Mouse (Mus musculus): ENCODE results near the gene Reep1. TPM values are rescaled to one million over a fixed set of nuclear protein-coding genes. Genes with fewer than 3 reads are reported as not detected.
A peak's percentile ranks its signal among the peaks of the same experiment; 100 is the strongest.

The Reep1 gene
- total and polyA plus RNA-seq, 2 experiments from 2014 or later = 213 to 319 TPM

GRCm38 (mm10) chr6:71744934-71745333 is 37.6 kb downstream of the Reep1 start:
- H3K9me3 ChIP-seq (ENCODE audit: low read length) = no peaks in the 10 kb centered on the region
- H3K27me3 ChIP-seq (ENCODE audit: insufficient read depth, low read length) = no peaks in the 10 kb centered on the region
- H3K4me1 ChIP-seq (ENCODE audit: insufficient read depth, low read length) = peaks cover 9% of the 10 kb centered on the region
- no peaks in the 10 kb centered on the region; the same call in 1 of the 2 replicates for H3K36me3 ChIP-seq (ENCODE audit: insufficient read depth, low read length)
- H3K27ac ChIP-seq = no peak overlapping the region
- no peak for TF ChIP-seq CTCF (IDR thresholded peaks at IDR 0.05; ENCODE audit: low read depth)
- H3K9ac ChIP-seq (replicated peaks; ENCODE audit: low read length) = no peak overlapping the region
- ATAC-seq (no peak), DNase-seq (ENCODE audit: low spot score) (no peak)
- no peak overlapping the region for H3K4me3 ChIP-seq (ENCODE audit: low read length)
- no peak overlapping the region for H3K4me2 ChIP-seq (ENCODE audit: low read depth, low read length)
- WGBS = 74% methylated on average over 6 of the region's 6 CpGs

GRCm38 (mm10) chr6:71745482-71746234 is 38.3 kb downstream of the Reep1 start:
- no peak overlapping the region for H3K4me3 ChIP-seq (ENCODE audit: low read length)
- no peak overlapping the region for H3K27ac ChIP-seq
- peaks cover 6% of the 10 kb centered on the region; the same call in 1 of the 2 replicates for H3K4me1 ChIP-seq (ENCODE audit: insufficient read depth, low read length)
- no peaks in the 10 kb centered on the region for H3K27me3 ChIP-seq (ENCODE audit: insufficient read depth, low read length)
- H3K4me2 ChIP-seq (ENCODE audit: low read depth, low read length) = no peak overlapping the region
- no peaks in the 10 kb centered on the region; the same call in 1 of the 2 replicates for H3K36me3 ChIP-seq (ENCODE audit: insufficient read depth, low read length)
- no peak for TF ChIP-seq CTCF (IDR thresholded peaks at IDR 0.05; ENCODE audit: low read depth)
- no peaks in the 10 kb centered on the region for H3K9me3 ChIP-seq (ENCODE audit: low read length)
- ATAC-seq (no peak), DNase-seq (ENCODE audit: low spot score) (no peak)
- 79% methylated on average over 9 of the region's 9 CpGs for WGBS
- H3K9ac ChIP-seq (replicated peaks; ENCODE audit: low read length) = no peak overlapping the region

- ATAC-seq = no peak
- WGBS = 44% methylated on average over 1 of the region's 1 CpGs
- Histone ChIP-seq H3K9me3 (ENCODE audit: low read length) (no peaks in the 10 kb centered on the region), H3K4me2 (ENCODE audit: low read depth, low read length) (no peak overlapping the region), H3K4me3 (ENCODE audit: low read length) (no peak overlapping the region), H3K27me3 (ENCODE audit: insufficient read depth, low read length) (no peaks in the 10 kb centered on the region), H3K9ac (replicated peaks; ENCODE audit: low read length) (no peak overlapping the region), H3K36me3 (ENCODE audit: insufficient read depth, low read length) (no peaks in the 10 kb centered on the region; the same call in 1 of the 2 replicates), H3K27ac (no peak overlapping the region), H3K4me1 (ENCODE audit: insufficient read depth, low read length) (no peaks in the 10 kb centered on the region)
- TF ChIP-seq CTCF (IDR thresholded peaks at IDR 0.05; ENCODE audit: low read depth) = no peak
- DNase-seq (ENCODE audit: low spot score) = no peak
Observed at GRCm38 (mm10) chr6:71746246-71746645, 38.9 kb downstream of the Reep1 start.

- no peaks in the 10 kb centered on the region for H3K27me3 ChIP-seq (ENCODE audit: insufficient read depth, low read length)
- H3K4me1 ChIP-seq (ENCODE audit: insufficient read depth, low read length) = no peaks in the 10 kb centered on the region
- WGBS = 84% methylated on average over 8 of the region's 8 CpGs
- no peaks in the 10 kb centered on the region; the same call in 1 of the 2 replicates for H3K36me3 ChIP-seq (ENCODE audit: insufficient read depth, low read length)
- H3K9me3 ChIP-seq (ENCODE audit: low read length) = no peaks in the 10 kb centered on the region
- DNase-seq (ENCODE audit: low spot score) = no peak
- no peak for TF ChIP-seq CTCF (IDR thresholded peaks at IDR 0.05; ENCODE audit: low read depth)
- ATAC-seq = no peak
- H3K9ac ChIP-seq (replicated peaks; ENCODE audit: low read length) = no peak overlapping the region
- no peak overlapping the region for H3K4me2 ChIP-seq (ENCODE audit: low read depth, low read length)
- no peak overlapping the region for H3K27ac ChIP-seq
- no peak overlapping the region for H3K4me3 ChIP-seq (ENCODE audit: low read length)
Observed at GRCm38 (mm10) chr6:71746846-71747245, 39.5 kb downstream of the Reep1 start.

GRCm38 (mm10) chr6:71751602-71752001 is 44.2 kb downstream of the Reep1 start:
- ATAC-seq (no peak), DNase-seq (ENCODE audit: low spot score) (no peak)
- H3K36me3 ChIP-seq (ENCODE audit: insufficient read depth, low read length) = no peaks in the 10 kb centered on the region; the same call in 1 of the 2 replicates
- H3K4me1 ChIP-seq (ENCODE audit: insufficient read depth, low read length) = peaks cover 4% of the 10 kb centered on the region; the same call in 1 of the 2 replicates
- H3K4me3 ChIP-seq (ENCODE audit: low read length) = no peak overlapping the region
- H3K4me2 ChIP-seq (ENCODE audit: low read depth, low read length) = no peak overlapping the region
- no peaks in the 10 kb centered on the region for H3K9me3 ChIP-seq (ENCODE audit: low read length)
- WGBS = 77% methylated on average over 2 of the region's 2 CpGs
- H3K27me3 ChIP-seq (ENCODE audit: insufficient read depth, low read length) = no peaks in the 10 kb centered on the region
- no peak for TF ChIP-seq CTCF (IDR thresholded peaks at IDR 0.05; ENCODE audit: low read depth)
- no peak overlapping the region for H3K9ac ChIP-seq (replicated peaks; ENCODE audit: low read length)
- H3K27ac ChIP-seq = no peak overlapping the region

- 35% methylated on average over 7 of the region's 7 CpGs for WGBS
- Histone ChIP-seq H3K9ac (replicated peaks; ENCODE audit: low read length) (no peak overlapping the region), H3K4me1 (ENCODE audit: insufficient read depth, low read length) (peaks cover 6% of the 10 kb centered on the region; the same call in 1 of the 2 replicates), H3K4me2 (ENCODE audit: low read depth, low read length) (no peak overlapping the region), H3K4me3 (ENCODE audit: low read length) (no peak overlapping the region), H3K9me3 (ENCODE audit: low read length) (no peaks in the 10 kb centered on the region), H3K27me3 (ENCODE audit: insufficient read depth, low read length) (no peaks in the 10 kb centered on the region), H3K27ac (peak overlapping the region; percentile 36; the same call in 1 of the 2 replicates), H3K36me3 (ENCODE audit: insufficient read depth, low read length) (no peaks in the 10 kb centered on the region; the same call in 1 of the 2 replicates)
- no peak for TF ChIP-seq CTCF (IDR thresholded peaks at IDR 0.05; ENCODE audit: low read depth)
- ATAC-seq (no peak), DNase-seq (ENCODE audit: low spot score) (peak; percentile 57)
Observed at GRCm38 (mm10) chr6:71752791-71753464, 45.6 kb downstream of the Reep1 start.

All from hindbrain, postnatal 0 days (tissue).